Mouse (Mus musculus) CD4-positive, CD25-positive, alpha-beta regulatory T cell (primary cell): Measurements from ENCODE around the gene Abcf2. TPM values are rescaled to one million over a fixed set of nuclear protein-coding genes. Genes with fewer than 3 reads are reported as not detected.

Experiments used
- polyA plus RNA-seq: library from polyadenylated mRNA; unstranded; fragments of 100-300 nt; shearing (Covaris generic); gene quantifications from one replicate; pipeline ENCODE4 v1.2.1, GENCODE M21; 2017

Gene Abcf2
- 82.9 TPM for polyA plus RNA-seq

DNA sequence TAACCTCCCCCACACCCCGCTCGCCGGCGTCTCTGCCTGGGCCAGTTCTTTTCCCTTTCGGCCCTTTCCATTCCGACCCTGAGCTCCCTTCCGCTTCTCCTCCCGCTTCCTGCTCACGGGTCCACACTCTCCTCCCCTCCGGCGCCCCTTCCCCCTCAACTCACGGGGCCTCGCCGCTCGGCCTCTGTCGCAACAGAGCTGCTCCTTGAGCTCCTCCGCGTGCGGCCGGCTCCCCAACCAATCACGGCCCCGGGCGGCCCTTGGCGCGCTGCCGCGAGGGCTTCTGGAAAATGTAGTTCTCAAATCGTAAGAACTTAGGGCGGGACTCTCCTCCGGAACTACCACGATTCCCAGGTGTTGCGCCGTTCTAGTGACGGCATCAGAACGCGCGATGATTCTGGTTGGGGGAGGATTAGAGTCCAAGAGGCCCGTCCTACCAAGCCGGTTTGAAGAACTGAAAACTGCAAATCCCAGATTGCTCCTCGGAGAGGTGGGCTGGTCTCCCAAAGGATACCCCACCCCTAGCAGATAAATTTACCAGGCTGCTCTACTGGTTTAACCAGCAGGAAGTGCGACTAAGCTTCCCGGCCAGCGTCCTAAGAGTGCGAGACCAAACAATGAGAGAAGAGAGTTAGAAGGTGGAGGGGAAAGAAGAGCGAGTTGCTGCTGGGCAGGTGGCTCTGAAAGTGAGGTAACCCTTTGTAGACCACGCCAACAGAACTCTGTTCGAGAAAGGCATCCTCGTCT is at the start of gene Abcf2:
TSS of gene Abcf2 (minus strand) at position 285 of the 747 bp plus-strand sequence.

DNA sequence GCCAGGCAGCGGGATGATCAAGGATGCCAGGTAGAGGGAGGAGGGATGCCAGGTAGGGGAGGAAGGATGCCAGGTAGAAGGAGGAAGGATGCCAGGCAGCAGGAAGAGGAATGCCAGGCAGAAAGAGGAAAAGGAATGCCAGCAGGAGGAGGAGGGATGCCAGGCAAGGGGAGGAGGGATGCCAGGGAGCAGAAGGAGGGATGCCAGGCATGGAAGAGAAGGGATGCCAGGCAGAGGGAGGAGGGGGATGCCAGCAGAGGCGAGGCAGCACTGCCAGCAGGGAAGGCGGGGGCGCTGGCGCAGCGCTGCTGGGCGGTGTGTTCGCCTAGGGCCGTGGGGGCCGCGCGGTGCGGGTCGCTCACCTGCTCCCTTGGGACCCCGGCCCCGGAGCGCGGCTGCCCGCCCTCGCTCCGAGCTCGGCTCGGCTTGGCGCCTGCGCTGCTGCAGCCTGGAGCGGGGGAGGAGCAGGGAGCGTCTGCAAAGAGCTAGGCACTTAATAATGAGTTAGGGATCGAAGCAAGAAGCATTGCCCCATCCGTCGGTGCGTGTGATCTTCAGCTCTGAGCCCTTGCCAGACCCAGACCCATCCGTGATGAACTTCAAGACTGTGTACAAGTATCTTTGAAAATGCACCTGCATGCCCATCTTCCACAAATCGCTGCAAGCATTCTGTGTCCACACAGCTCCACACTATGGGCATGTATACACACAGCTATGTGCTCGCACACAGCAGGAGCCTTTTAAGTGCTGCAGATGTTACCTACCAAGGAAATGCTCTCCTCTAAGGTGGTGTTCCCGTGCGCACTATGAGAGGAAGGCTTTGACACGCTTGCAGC is 46.9 kb upstream of the Abcf2 start, which contains the start of gene Smarcd3:
TSS of gene Smarcd3 (minus strand) at position 426 of the 836 bp plus-strand sequence.

DNA sequence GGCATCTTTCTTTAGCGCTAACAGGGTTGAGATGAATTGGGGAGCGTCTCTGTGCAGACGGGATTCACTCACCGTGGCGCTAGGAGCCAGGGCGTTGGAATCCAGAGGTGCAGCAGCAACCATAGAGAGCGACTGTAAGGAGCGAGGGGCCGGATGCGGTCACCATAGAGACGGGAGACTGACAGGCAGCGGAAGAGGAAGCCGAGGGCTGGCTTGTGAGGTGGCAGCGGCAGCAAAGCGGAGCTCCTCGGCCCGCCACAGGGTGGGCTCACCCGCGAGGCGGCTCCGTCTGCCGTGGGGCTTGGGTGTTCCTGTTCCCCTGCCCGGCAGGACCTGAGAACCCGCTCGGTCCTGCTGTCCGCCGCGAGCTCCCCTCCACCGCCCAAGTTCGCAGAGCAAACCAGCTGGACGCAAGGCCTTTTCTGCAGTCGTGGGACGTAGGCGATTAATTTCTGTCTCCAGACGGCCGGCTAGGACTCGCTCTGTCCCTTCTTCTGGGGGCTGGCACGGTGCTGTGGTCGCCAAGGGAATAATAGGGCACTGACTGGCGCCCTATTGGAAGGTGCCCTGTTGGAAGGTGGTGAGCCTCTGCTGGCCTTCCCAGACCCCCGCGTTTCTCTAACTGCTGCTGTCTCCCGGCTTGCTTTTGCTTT is 9.4 kb upstream of the Abcf2 start, which contains the start of gene Chpf2:
TSS of gene Chpf2 (plus strand) at position 195 of the 653 bp plus-strand sequence.

DNA sequence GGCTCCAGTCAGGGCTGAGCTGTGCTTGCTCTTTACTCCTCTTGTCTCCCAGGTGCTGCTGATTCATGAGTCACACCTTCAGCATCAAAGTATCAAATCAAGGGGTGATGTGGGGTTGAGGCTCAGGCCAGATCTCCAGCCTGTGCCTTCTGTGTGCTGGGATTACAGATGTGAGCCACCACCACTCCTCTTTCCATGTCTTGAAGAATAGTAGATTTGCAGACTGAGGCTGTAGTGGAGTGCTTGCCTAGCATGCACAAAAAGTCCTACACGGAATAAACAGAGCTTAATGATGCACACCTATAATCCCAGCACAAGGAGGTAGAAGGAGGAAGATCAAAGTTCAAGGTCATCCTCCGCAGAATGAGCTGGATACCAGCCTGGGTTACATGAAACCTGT is 20.6 kb downstream of the Abcf2 start, which contains the start of gene 4931409K22Rik:
TSS of gene 4931409K22Rik (minus strand) at position 101 of the 400 bp plus-strand sequence.

DNA sequence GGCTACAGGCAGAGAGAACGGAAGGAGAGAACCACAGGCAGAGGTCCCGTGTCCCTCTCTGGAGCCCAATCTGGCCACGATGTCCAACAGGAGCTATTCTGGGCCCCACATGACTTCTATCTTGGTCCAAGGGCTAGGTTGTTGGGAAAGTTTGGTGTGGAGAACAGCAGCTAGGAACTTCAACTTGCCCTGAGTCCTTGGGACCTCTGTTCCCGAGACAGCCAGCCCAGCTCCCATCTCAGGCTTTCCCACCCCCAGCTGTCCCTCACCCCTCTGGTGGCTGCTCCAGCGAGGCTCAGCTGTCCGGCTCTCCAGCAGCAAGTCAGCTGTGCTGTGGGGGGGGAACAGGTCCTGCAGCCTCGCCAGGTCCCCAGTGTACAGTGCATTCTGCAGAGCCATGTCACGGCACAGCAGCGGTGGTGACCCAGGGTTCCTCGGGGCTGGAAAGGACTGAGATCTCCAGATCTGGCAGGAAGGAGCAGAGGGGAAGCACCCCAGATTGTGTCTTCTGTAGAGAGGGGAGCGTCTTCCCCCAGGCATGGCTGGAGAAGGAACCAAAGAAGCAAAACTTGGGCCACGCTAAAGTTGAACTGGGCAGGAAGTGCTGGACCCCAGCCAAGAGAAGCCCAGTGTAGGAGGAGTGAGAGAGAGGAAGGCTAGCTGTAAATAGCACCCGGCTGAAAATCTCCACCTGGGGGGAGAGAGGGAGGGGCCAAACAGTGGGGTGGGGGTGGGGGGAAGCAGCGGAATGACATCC is 36.7 kb downstream of the Abcf2 start, which contains the start of gene Asb10:
TSS of gene Asb10 (minus strand) at position 592 of the 757 bp plus-strand sequence.

DNA sequence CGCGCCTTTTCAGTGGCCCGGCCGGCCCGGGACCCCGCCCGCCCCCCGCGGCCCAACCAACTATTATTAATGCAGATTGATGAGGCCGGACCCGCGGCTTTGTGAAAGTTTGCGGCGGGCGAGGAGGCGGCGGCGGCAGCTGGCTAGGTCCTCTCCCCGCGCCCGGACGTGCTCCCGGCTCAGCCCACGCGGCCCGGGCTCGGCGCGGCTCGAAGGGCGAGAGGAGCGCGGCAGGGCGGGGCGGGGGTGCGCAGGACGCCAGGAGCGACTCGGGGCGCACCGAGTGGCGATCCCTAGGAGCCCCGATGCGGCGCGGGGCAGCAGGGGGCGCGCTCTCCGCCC is 50.4 kb downstream of the Abcf2 start, which contains the start of gene Gbx1:
TSS of gene Gbx1 (minus strand) at position 314 of the 342 bp plus-strand sequence.

Other genes starting within 250 kb of the Abcf2 start
- gene Kcnh2, start 225.9 kb downstream of the Abcf2 start, polyA plus RNA-seq = 4.6 TPM
- 0.23 TPM for gene Nos3, start 212.7 kb downstream of the Abcf2 start, polyA plus RNA-seq
- gene Atg9b, start 185.3 kb downstream of the Abcf2 start, polyA plus RNA-seq = 2.3 TPM
- gene Abcb8, start 183.8 kb downstream of the Abcf2 start, polyA plus RNA-seq = 26.2 TPM
- 0.24 TPM for gene Asic3, start 164.1 kb downstream of the Abcf2 start, polyA plus RNA-seq
- 86.4 TPM for gene Cdk5, start 153.9 kb downstream of the Abcf2 start, polyA plus RNA-seq
- 39.5 TPM for gene Slc4a2, start 153.6 kb downstream of the Abcf2 start, polyA plus RNA-seq
- 149 TPM for gene Fastk, start 132.2 kb downstream of the Abcf2 start, polyA plus RNA-seq
- 75.8 TPM for gene Tmub1, start 129.6 kb downstream of the Abcf2 start, polyA plus RNA-seq
- 76.9 TPM for gene Agap3, start 125.3 kb downstream of the Abcf2 start, polyA plus RNA-seq
- not detected for gene Gbx1, start 50.3 kb downstream of the Abcf2 start, polyA plus RNA-seq
- gene Asb10, start 36.5 kb downstream of the Abcf2 start, polyA plus RNA-seq = not detected
- not detected for gene 4931409K22Rik, start 20.7 kb downstream of the Abcf2 start, polyA plus RNA-seq
- gene Chpf2, start 9.3 kb upstream of the Abcf2 start, polyA plus RNA-seq = 34.1 TPM
- gene Smarcd3, start 46.9 kb upstream of the Abcf2 start, polyA plus RNA-seq = 2.3 TPM
- 92.2 TPM for gene Nub1, start 108.1 kb upstream of the Abcf2 start, polyA plus RNA-seq
- gene Wdr86, start 153.3 kb upstream of the Abcf2 start, polyA plus RNA-seq = 0.22 TPM
- 1.7 TPM for gene Crygn, start 180.5 kb upstream of the Abcf2 start, polyA plus RNA-seq